Mouse (Mus musculus): ENCODE data around the gene Ctbs. TPM values are rescaled to one million over a fixed set of nuclear protein-coding genes. Genes with fewer than 3 reads are reported as not detected.

Gene Ctbs
- 12.4 and 14.6 TPM in 2 replicates for polyA plus RNA-seq (2014; fragmentation: Nextera tagmentation; extraction: Ambion mirVana)

GRCm38 (mm10) chr3:146449745-146450250 lies at the start of gene Ctbs:
Ctbs (plus strand) TSS chr3:146449795.
- H3K27ac ChIP-seq (ENCODE audit: low read length): peak within 1 kb of the TSS; percentile 73
- H3K27me3 ChIP-seq (ENCODE audit: control insufficient read depth, insufficient read depth, low read length): no peaks in the 10 kb centered on the region
- H3K4me2 ChIP-seq (replicated peaks; ENCODE audit: low read depth, low read length): peak within 1 kb of the TSS; percentile 51
- H3K9me3 ChIP-seq (ENCODE audit: control insufficient read depth, low read depth, low read length): no peaks in the 10 kb centered on the region
- peak within 1 kb of the TSS; percentile 41 for H3K9ac ChIP-seq (replicated peaks; ENCODE audit: low read depth, low read length)
- 43% methylated on average over 9 of the region's 9 CpGs for WGBS
- H3K4me1 ChIP-seq (ENCODE audit: control insufficient read depth, insufficient read depth, low read length): no peaks in the 10 kb centered on the region
- H3K36me3 ChIP-seq (ENCODE audit: control insufficient read depth, insufficient read depth, low read length): no peaks in the 10 kb centered on the region
- no peak for ATAC-seq (ENCODE audit: insufficient number of reproducible peaks, insufficient read depth, low FRiP score, low read depth)
- peak within 1 kb of the TSS; percentile 49 for H3K4me3 ChIP-seq (ENCODE audit: low read depth, low read length)

- Histone ChIP-seq H3K4me1 (ENCODE audit: control insufficient read depth, insufficient read depth, low read length) (peaks cover 14% of the 10 kb centered on the region), H3K4me3 (ENCODE audit: low read depth, low read length) (peak overlapping the region; percentile 86), H3K9me3 (ENCODE audit: control insufficient read depth, low read depth, low read length) (no peaks in the 10 kb centered on the region), H3K27me3 (ENCODE audit: control insufficient read depth, insufficient read depth, low read length) (no peaks in the 10 kb centered on the region), H3K9ac (replicated peaks; ENCODE audit: low read depth, low read length) (no peak overlapping the region), H3K27ac (ENCODE audit: low read length) (no peak overlapping the region), H3K36me3 (ENCODE audit: control insufficient read depth, insufficient read depth, low read length) (no peaks in the 10 kb centered on the region), H3K4me2 (replicated peaks; ENCODE audit: low read depth, low read length) (peak overlapping the region; percentile 73)
- ATAC-seq (ENCODE audit: insufficient number of reproducible peaks, insufficient read depth, low FRiP score, low read depth): no peak
- WGBS: 37% methylated on average over 3 of the region's 3 CpGs
Observed at GRCm38 (mm10) chr3:146403770-146404169, 45.8 kb upstream of the Ctbs start.

- WGBS: under 1% methylated on average over 65 of the region's 100 CpGs
- Histone ChIP-seq H3K4me3 (ENCODE audit: low read depth, low read length) (peak within 1 kb of the TSS; percentile 86), H3K4me2 (replicated peaks; ENCODE audit: low read depth, low read length) (peak within 1 kb of the TSS; percentile 73), H3K27ac (ENCODE audit: low read length) (peak within 1 kb of the TSS; percentile 77; the same call in 1 of the 2 replicates), H3K9ac (replicated peaks; ENCODE audit: low read depth, low read length) (peak within 1 kb of the TSS; percentile 77), H3K36me3 (ENCODE audit: control insufficient read depth, insufficient read depth, low read length) (no peaks in the 10 kb centered on the region), H3K27me3 (ENCODE audit: control insufficient read depth, insufficient read depth, low read length) (no peaks in the 10 kb centered on the region), H3K4me1 (ENCODE audit: control insufficient read depth, insufficient read depth, low read length) (peaks cover 14% of the 10 kb centered on the region), H3K9me3 (ENCODE audit: control insufficient read depth, low read depth, low read length) (no peaks in the 10 kb centered on the region)
- peak; percentile 97 for ATAC-seq (ENCODE audit: insufficient number of reproducible peaks, insufficient read depth, low FRiP score, low read depth)
Observed at GRCm38 (mm10) chr3:146404311-146405201, 45.0 kb upstream of the Ctbs start, which contains the start of gene Ssx2ip. Ssx2ip (plus strand) TSS chr3:146404642.

GRCm38 (mm10) chr3:146405213-146406006 lies 44.2 kb upstream of the Ctbs start:
- WGBS: 28% methylated on average over 18 of the region's 18 CpGs
- peak overlapping the region; percentile 77 for H3K9ac ChIP-seq (replicated peaks; ENCODE audit: low read depth, low read length)
- no peak; the same call in 1 of the 2 replicates for ATAC-seq (ENCODE audit: insufficient number of reproducible peaks, insufficient read depth, low FRiP score, low read depth)
- H3K9me3 ChIP-seq (ENCODE audit: control insufficient read depth, low read depth, low read length): no peaks in the 10 kb centered on the region
- H3K27ac ChIP-seq (ENCODE audit: low read length): peak overlapping the region; percentile 77; the same call in 1 of the 2 replicates
- peak overlapping the region; percentile 86 for H3K4me3 ChIP-seq (ENCODE audit: low read depth, low read length)
- no peaks in the 10 kb centered on the region for H3K36me3 ChIP-seq (ENCODE audit: control insufficient read depth, insufficient read depth, low read length)
- H3K27me3 ChIP-seq (ENCODE audit: control insufficient read depth, insufficient read depth, low read length): no peaks in the 10 kb centered on the region
- peak overlapping the region; percentile 70 for H3K4me2 ChIP-seq (replicated peaks; ENCODE audit: low read depth, low read length)
- H3K4me1 ChIP-seq (ENCODE audit: control insufficient read depth, insufficient read depth, low read length): peaks cover 14% of the 10 kb centered on the region

- peaks cover 14% of the 10 kb centered on the region for H3K4me1 ChIP-seq (ENCODE audit: control insufficient read depth, insufficient read depth, low read length)
- H3K9me3 ChIP-seq (ENCODE audit: control insufficient read depth, low read depth, low read length): no peaks in the 10 kb centered on the region
- ATAC-seq (ENCODE audit: insufficient number of reproducible peaks, insufficient read depth, low FRiP score, low read depth): peak; percentile 29; the same call in 1 of the 2 replicates
- H3K27me3 ChIP-seq (ENCODE audit: control insufficient read depth, insufficient read depth, low read length): no peaks in the 10 kb centered on the region
- H3K4me3 ChIP-seq (ENCODE audit: low read depth, low read length): peak overlapping the region; percentile 86
- H3K4me2 ChIP-seq (replicated peaks; ENCODE audit: low read depth, low read length): peak overlapping the region; percentile 70
- H3K36me3 ChIP-seq (ENCODE audit: control insufficient read depth, insufficient read depth, low read length): no peaks in the 10 kb centered on the region
- peak overlapping the region; percentile 77; the same call in 1 of the 2 replicates for H3K27ac ChIP-seq (ENCODE audit: low read length)
- no peak overlapping the region for H3K9ac ChIP-seq (replicated peaks; ENCODE audit: low read depth, low read length)
- 52% methylated on average over 5 of the region's 5 CpGs for WGBS
Observed at GRCm38 (mm10) chr3:146406007-146406341, 43.6 kb upstream of the Ctbs start.

- no peak overlapping the region for H3K9ac ChIP-seq (replicated peaks; ENCODE audit: low read depth, low read length)
- ATAC-seq (ENCODE audit: insufficient number of reproducible peaks, insufficient read depth, low FRiP score, low read depth): no peak
- peaks cover 14% of the 10 kb centered on the region for H3K4me1 ChIP-seq (ENCODE audit: control insufficient read depth, insufficient read depth, low read length)
- H3K4me2 ChIP-seq (replicated peaks; ENCODE audit: low read depth, low read length): peak overlapping the region; percentile 70
- 76% methylated on average over 16 of the region's 16 CpGs for WGBS
- no peaks in the 10 kb centered on the region for H3K27me3 ChIP-seq (ENCODE audit: control insufficient read depth, insufficient read depth, low read length)
- 0 out of 2 replicates have a peak overlapping the region, but pooled peaks have one; percentile 22 for H3K27ac ChIP-seq (ENCODE audit: low read length)
- no peaks in the 10 kb centered on the region for H3K9me3 ChIP-seq (ENCODE audit: control insufficient read depth, low read depth, low read length)
- H3K4me3 ChIP-seq (ENCODE audit: low read depth, low read length): no peak overlapping the region
- no peaks in the 10 kb centered on the region for H3K36me3 ChIP-seq (ENCODE audit: control insufficient read depth, insufficient read depth, low read length)
Observed at GRCm38 (mm10) chr3:146407086-146407721, 42.4 kb upstream of the Ctbs start.

- WGBS: 81% methylated on average over 7 of the region's 7 CpGs
- H3K9ac ChIP-seq (replicated peaks; ENCODE audit: low read depth, low read length): no peak overlapping the region
Observed at GRCm38 (mm10) chr3:146410114-146410513, 39.5 kb upstream of the Ctbs start.

GRCm38 (mm10) chr3:146412008-146412407 lies 37.6 kb upstream of the Ctbs start:
- Histone ChIP-seq H3K4me2 (replicated peaks; ENCODE audit: low read depth, low read length) (no peak overlapping the region), H3K9me3 (ENCODE audit: control insufficient read depth, low read depth, low read length) (no peaks in the 10 kb centered on the region), H3K36me3 (ENCODE audit: control insufficient read depth, insufficient read depth, low read length) (no peaks in the 10 kb centered on the region), H3K9ac (replicated peaks; ENCODE audit: low read depth, low read length) (no peak overlapping the region), H3K27ac (ENCODE audit: low read length) (no peak overlapping the region), H3K4me3 (ENCODE audit: low read depth, low read length) (no peak overlapping the region), H3K27me3 (ENCODE audit: control insufficient read depth, insufficient read depth, low read length) (no peaks in the 10 kb centered on the region), H3K4me1 (ENCODE audit: control insufficient read depth, insufficient read depth, low read length) (peaks cover under 1% of the 10 kb centered on the region; the same call in 1 of the 2 replicates)
- no peak for ATAC-seq (ENCODE audit: insufficient number of reproducible peaks, insufficient read depth, low FRiP score, low read depth)
- 75% methylated on average over 2 of the region's 2 CpGs for WGBS

More at GRCm38 (mm10) chr3:146410114-146410513, 39.5 kb upstream of the Ctbs start:
- Histone ChIP-seq H3K27ac (ENCODE audit: low read length) (no peak overlapping the region), H3K36me3 (ENCODE audit: control insufficient read depth, insufficient read depth, low read length) (no peaks in the 10 kb centered on the region), H3K4me2 (replicated peaks; ENCODE audit: low read depth, low read length) (no peak overlapping the region), H3K27me3 (ENCODE audit: control insufficient read depth, insufficient read depth, low read length) (no peaks in the 10 kb centered on the region), H3K4me3 (ENCODE audit: low read depth, low read length) (no peak overlapping the region), H3K9me3 (ENCODE audit: control insufficient read depth, low read depth, low read length) (no peaks in the 10 kb centered on the region), H3K4me1 (ENCODE audit: control insufficient read depth, insufficient read depth, low read length) (peaks cover 13% of the 10 kb centered on the region)
- no peak for ATAC-seq (ENCODE audit: insufficient number of reproducible peaks, insufficient read depth, low FRiP score, low read depth)
